Mouse (Mus musculus): ENCODE results near the gene Adrm1. TPM values are rescaled to one million over a fixed set of nuclear protein-coding genes. Genes with fewer than 3 reads are reported as not detected.

The Adrm1 gene
- total and polyA plus RNA-seq, 3 experiments: 287 to 312 TPM; not detected in 1

DNA sequence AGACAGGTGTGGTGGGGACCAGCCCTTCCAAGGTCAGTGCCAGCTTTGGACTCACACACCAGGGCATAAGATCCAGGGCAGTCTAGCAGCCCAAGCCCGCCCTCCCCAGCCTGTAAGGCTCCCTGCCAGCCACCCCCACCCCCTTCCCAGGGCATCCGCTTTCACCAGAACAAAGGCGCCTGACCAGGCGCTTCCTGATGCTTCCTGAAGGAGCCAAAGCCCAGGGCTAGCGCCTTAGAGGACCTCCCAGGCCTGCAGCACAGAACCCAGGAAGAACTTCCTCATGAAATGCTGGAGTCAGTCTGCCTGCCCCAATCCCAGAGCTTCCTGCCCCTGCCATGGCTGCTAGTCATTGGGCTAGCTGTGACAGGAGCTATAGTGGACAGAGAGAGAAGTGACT, 47.4 kb downstream of the Adrm1 start:
- H3K9me3 ChIP-seq (replicated peaks; ENCODE audit: insufficient read depth, low read length): no peaks in the 10 kb centered on the region
- no peak overlapping the region for H3K4me3 ChIP-seq (ENCODE audit: control insufficient read depth in 1 of 2, insufficient read depth in 1 of 2, low read depth in 2 of 2, low read length in 2 of 2)
- peaks cover 0 to 9% of the 10 kb centered on the region in 2 experiments; a peak in 1 of 4 replicates for H3K4me1 ChIP-seq (ENCODE audit: control insufficient read depth in 1 of 2, insufficient read depth in 2 of 2, low read length in 2 of 2)
- no peak overlapping the region for H3K27ac ChIP-seq (ENCODE audit: control insufficient read depth, low read depth, low read length)
- H3K36me3 ChIP-seq (ENCODE audit: control insufficient read depth in 1 of 2, insufficient read depth in 2 of 2, low read length in 2 of 2): no peaks in the 10 kb centered on the region; a peak in 1 of 4 replicates
- H3K79me2 ChIP-seq (ENCODE audit: control insufficient read depth, insufficient read depth, low read length, poor library complexity): no peaks in the 10 kb centered on the region
- no peak for DNase-seq (ENCODE audit: low read depth, low spot score)
- H3K9ac ChIP-seq (ENCODE audit: control insufficient read depth, low read depth, low read length, poor library complexity, severe bottlenecking): no peak overlapping the region
- no peak for TF ChIP-seq MEF2A (IDR thresholded peaks at IDR 0.05; ENCODE audit: extremely low read depth, insufficient replicate concordance, low read depth, low read length, poor library complexity, severe bottlenecking)
- H3K27me3 ChIP-seq (ENCODE audit: control insufficient read depth in 1 of 2, insufficient read depth in 2 of 2, low read length in 2 of 2): no peaks in the 10 kb centered on the region

DNA sequence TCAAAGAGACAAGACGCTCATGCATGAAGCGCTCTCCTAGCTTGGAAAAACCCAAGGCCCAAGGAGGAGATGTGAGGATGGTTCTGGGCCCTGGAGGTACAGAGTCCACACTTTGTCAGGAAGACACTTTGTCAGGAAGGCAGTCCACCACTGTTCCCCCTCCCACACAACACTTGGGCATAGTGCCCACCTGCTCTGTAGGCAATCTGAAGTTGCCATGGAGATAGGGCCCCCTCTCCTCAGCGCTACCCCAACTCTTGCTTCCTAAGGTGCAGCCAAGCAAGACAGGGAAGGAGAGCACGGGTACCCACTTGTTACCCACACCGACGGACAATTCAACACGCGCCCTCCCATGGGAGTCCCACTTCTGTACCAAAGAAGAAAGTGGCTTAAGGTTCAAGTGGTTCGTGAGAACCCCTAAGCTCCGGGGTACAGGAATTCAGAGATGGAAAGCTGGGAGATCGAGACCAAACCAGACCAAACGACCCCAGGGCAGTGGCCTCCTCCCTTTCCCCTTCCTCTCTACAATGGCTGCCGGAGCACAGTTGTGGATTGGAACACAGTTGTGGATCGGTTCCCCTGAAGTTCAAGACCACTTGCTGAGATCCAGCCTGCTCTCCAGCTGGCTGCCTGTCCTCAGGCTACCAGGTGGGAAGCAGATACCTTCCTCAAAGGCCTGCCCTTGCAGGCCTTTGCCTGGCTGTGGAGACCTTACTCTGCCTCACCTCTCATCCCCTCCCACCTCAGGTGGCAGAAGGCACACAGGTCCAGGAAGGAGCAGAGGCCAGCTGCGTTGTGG, 48.1 kb downstream of the Adrm1 start:
- Histone ChIP-seq H3K27me3 (ENCODE audit: control insufficient read depth in 1 of 2, insufficient read depth in 2 of 2, low read length in 2 of 2) (no peaks in the 10 kb centered on the region), H3K4me3 (ENCODE audit: control insufficient read depth in 1 of 2, insufficient read depth in 1 of 2, low read depth in 2 of 2, low read length in 2 of 2) (no peak overlapping the region), H3K36me3 (ENCODE audit: control insufficient read depth in 1 of 2, insufficient read depth in 2 of 2, low read length in 2 of 2) (no peaks in the 10 kb centered on the region; a peak in 1 of 4 replicates), H3K27ac (ENCODE audit: control insufficient read depth, low read depth, low read length) (no peak overlapping the region), H3K79me2 (ENCODE audit: control insufficient read depth, insufficient read depth, low read length, poor library complexity) (no peaks in the 10 kb centered on the region), H3K9me3 (replicated peaks; ENCODE audit: insufficient read depth, low read length) (no peaks in the 10 kb centered on the region), H3K9ac (ENCODE audit: control insufficient read depth, low read depth, low read length, poor library complexity, severe bottlenecking) (no peak overlapping the region), H3K4me1 (ENCODE audit: control insufficient read depth in 1 of 2, insufficient read depth in 2 of 2, low read length in 2 of 2) (peaks cover 0 to 9% of the 10 kb centered on the region in 2 experiments; a peak in 1 of 4 replicates)
- DNase-seq (ENCODE audit: low read depth, low spot score): no peak
- TF ChIP-seq NELFE (IDR thresholded peaks at IDR 0.05; ENCODE audit: low read depth, low read length): no peak
- TF ChIP-seq CHD1 (IDR thresholded peaks at IDR 0.05; ENCODE audit: low read depth, low read length): no peak
- TF ChIP-seq CHD2 (IDR thresholded peaks at IDR 0.05; ENCODE audit: low read length): no peak
- TF ChIP-seq HCFC1 (IDR thresholded peaks at IDR 0.05; ENCODE audit: low read depth, low read length): no peak
- TF ChIP-seq ZC3H11A (IDR thresholded peaks at IDR 0.05; ENCODE audit: low read depth, low read length): no peak
- no peak for TF ChIP-seq KAT2A (conservative IDR thresholded peaks at IDR 0.05; ENCODE audit: low read depth, low read length)

DNA sequence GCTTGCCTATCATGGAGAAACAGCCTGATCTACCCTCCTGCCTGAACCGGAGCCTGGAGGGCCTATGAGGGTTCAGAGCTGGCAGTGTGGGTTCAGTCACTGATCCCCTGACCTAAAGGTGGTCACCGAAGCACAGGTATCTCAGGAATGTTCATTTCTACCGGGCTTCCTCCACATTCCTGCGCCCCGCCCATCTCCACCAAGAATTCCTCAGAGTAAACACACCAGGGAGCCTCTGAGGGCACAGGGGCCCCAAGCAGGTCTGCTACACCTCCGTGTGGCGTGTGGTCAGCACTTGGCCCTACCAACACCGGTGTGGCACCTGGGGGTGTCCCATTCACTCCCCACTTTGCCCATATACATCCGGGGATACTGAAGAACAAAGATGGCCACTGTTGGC, 48.9 kb downstream of the Adrm1 start:
- peaks cover 1% of the 10 kb centered on the region; the same call in 1 of the 2 replicates for H3K79me2 ChIP-seq (ENCODE audit: control insufficient read depth, insufficient read depth, low read length, poor library complexity)
- no peak overlapping the region for H3K27ac ChIP-seq (ENCODE audit: control insufficient read depth, low read depth, low read length)
- TF ChIP-seq MYB (IDR thresholded peaks at IDR 0.05; ENCODE audit: low read depth, low read length): no peak
- no peak for TF ChIP-seq CHD2 (IDR thresholded peaks at IDR 0.05; ENCODE audit: low read length)
- TF ChIP-seq UBTF (IDR thresholded peaks at IDR 0.05; ENCODE audit: borderline replicate concordance, insufficient read depth, low read depth, low read length): no peak
- no peak for TF ChIP-seq TCF12 (IDR thresholded peaks at IDR 0.05; ENCODE audit: low read depth, low read length)
- TF ChIP-seq RAD21 (IDR thresholded peaks at IDR 0.05; ENCODE audit: low read depth, low read length): no peak
- no peak for TF ChIP-seq GABPA (IDR thresholded peaks at IDR 0.05; ENCODE audit: low read depth, low read length)
- no peak for TF ChIP-seq MXI1 (IDR thresholded peaks at IDR 0.05; ENCODE audit: low read depth, low read length)
- TF ChIP-seq BHLHE40 (IDR thresholded peaks at IDR 0.05; ENCODE audit: borderline replicate concordance, low read depth, low read length): no peak
- no peak for TF ChIP-seq TAL1 (IDR thresholded peaks at IDR 0.05; ENCODE audit: low read length)
- TF ChIP-seq POLR2A (IDR thresholded peaks at IDR 0.05; ENCODE audit: control insufficient read depth in 1 of 2, insufficient read depth in 1 of 2, low read depth in 1 of 2, low read length in 2 of 2, poor library complexity in 1 of 2): no peak
- no peak for TF ChIP-seq KAT2A (conservative IDR thresholded peaks at IDR 0.05; ENCODE audit: low read depth, low read length)
- no peak for TF ChIP-seq USF2 (IDR thresholded peaks at IDR 0.05; ENCODE audit: borderline replicate concordance in 1 of 2, insufficient read depth in 1 of 2, low read depth in 1 of 2, low read length in 2 of 2)
- no peak for TF ChIP-seq MAZ (IDR thresholded peaks at IDR 0.05; ENCODE audit: low read depth, low read length)
- no peak for TF ChIP-seq CHD1 (IDR thresholded peaks at IDR 0.05; ENCODE audit: low read depth, low read length)
- no peak for TF ChIP-seq ZKSCAN1 (IDR thresholded peaks at IDR 0.05; ENCODE audit: low read depth, low read length)
- TF ChIP-seq MAFK (IDR thresholded peaks at IDR 0.05; ENCODE audit: borderline replicate concordance, low read depth, low read length): no peak
- no peak for TF ChIP-seq USF1 (IDR thresholded peaks at IDR 0.05; ENCODE audit: low read depth, low read length)
- no peak for TF ChIP-seq HCFC1 (IDR thresholded peaks at IDR 0.05; ENCODE audit: low read depth, low read length)
- no peak for TF ChIP-seq GATA1 (IDR thresholded peaks at IDR 0.05; ENCODE audit: low read depth, low read length)
- H3K27me3 ChIP-seq (ENCODE audit: control insufficient read depth in 1 of 2, insufficient read depth in 2 of 2, low read length in 2 of 2): no peaks in the 10 kb centered on the region
- H3K36me3 ChIP-seq (ENCODE audit: control insufficient read depth in 1 of 2, insufficient read depth in 2 of 2, low read length in 2 of 2): no peaks in the 10 kb centered on the region; a peak in 1 of 4 replicates
- H3K9me3 ChIP-seq (replicated peaks; ENCODE audit: insufficient read depth, low read length): no peaks in the 10 kb centered on the region
- no peak overlapping the region for H3K9ac ChIP-seq (ENCODE audit: control insufficient read depth, low read depth, low read length, poor library complexity, severe bottlenecking)
- peaks cover 0 to 9% of the 10 kb centered on the region in 2 experiments; a peak in 1 of 4 replicates for H3K4me1 ChIP-seq (ENCODE audit: control insufficient read depth in 1 of 2, insufficient read depth in 2 of 2, low read length in 2 of 2)
- H3K4me3 ChIP-seq (ENCODE audit: control insufficient read depth in 1 of 2, insufficient read depth in 1 of 2, low read depth in 2 of 2, low read length in 2 of 2): no peak overlapping the region
- no peak for DNase-seq (ENCODE audit: low read depth, low spot score)

All from MEL (cell line).